Mouse (Mus musculus) embryonic facial prominence, embryonic 14.5 days (tissue): ENCODE data around the gene Fgf22. TPM values are rescaled to one million over a fixed set of nuclear protein-coding genes. Genes with fewer than 3 reads are reported as not detected.
A peak's percentile ranks its signal among the peaks of the same experiment; 100 is the strongest.

Source experiments
- ATAC-seq: fragments of 200-750 bp; cut with Nextera tagmentation; 2 replicates; pipeline ENCODE4 v1.8.0; 2017; ENCODE audit warnings: low read depth, moderate number of reproducible peaks, moderate TSS enrichment
- DNase-seq: peaks from one replicate; pipeline ENCODE4 v3.0.0-alpha.2; 2015; ENCODE audit warnings: low spot score
- H3K27ac ChIP-seq: fragments of 300-500 bp; sonication (generic); replicated peaks from 2 replicates; pipeline ENCODE4 v1.5.1; 2014; ENCODE audit warnings: low read depth, mild to moderate bottlenecking, low read length, moderate library complexity
- H3K27me3 ChIP-seq: fragments of 300-500 bp; sonication (generic); replicated peaks from 2 replicates; pipeline ENCODE4 v1.6.1; 2014; ENCODE audit warnings: low read length; ENCODE audit not compliant: control insufficient read depth, insufficient read depth
- H3K36me3 ChIP-seq: fragments of 300-500 bp; sonication (generic); 2 replicates; pipeline ENCODE4 v1.6.1; 2014; ENCODE audit warnings: low read length, mixed read lengths; ENCODE audit not compliant: control insufficient read depth, insufficient read depth
- H3K4me1 ChIP-seq: fragments of 300-500 bp; sonication (generic); 2 replicates; pipeline ENCODE4 v1.6.1; 2014; ENCODE audit warnings: antibody characterized with exemption, low read length; ENCODE audit not compliant: control insufficient read depth, insufficient read depth
- H3K4me2 ChIP-seq: fragments of 300-500 bp; sonication (generic); 2 replicates; pipeline ENCODE4 v1.6.1; 2014; ENCODE audit warnings: low read depth, mild to moderate bottlenecking, low read length, moderate library complexity, mixed read lengths
- H3K4me3 ChIP-seq: fragments of 300-500 bp; sonication (generic); 2 replicates; pipeline ENCODE4 v1.5.1; 2014; ENCODE audit warnings: low read depth, mild to moderate bottlenecking, low read length
- H3K9ac ChIP-seq: fragments of 300-500 bp; sonication (generic); 2 replicates; pipeline ENCODE4 v1.6.1; 2014; ENCODE audit warnings: low read depth, mild to moderate bottlenecking, low read length, moderate library complexity, mixed read lengths
- H3K9me3 ChIP-seq: fragments of 300-500 bp; sonication (generic); 2 replicates; pipeline ENCODE4 v1.6.1; 2016; ENCODE audit warnings: low read length; ENCODE audit not compliant: control insufficient read depth
- WGBS: fragments of 180-500 bp; shearing (Covaris S2); extraction: QIAGEN DNeasy Blood & Tissue Kit; methylation state at CpG from one replicate; pipeline ENCODE4 v1.1.7; 2014; 5-methylcytosine and 5-hydroxymethylcytosine counted together
- polyA plus RNA-seq: library from polyadenylated mRNA; unstranded; fragments of >200 nt; fragmentation: Nextera tagmentation; extraction: Ambion mirVana; gene quantifications from 2 replicates; pipeline ENCODE4 v1.2.1, GENCODE M21; 2014

Fgf22 gene
- polyA plus RNA-seq, 1 experiment from 2014 or later: 0.38 TPM

DNA sequence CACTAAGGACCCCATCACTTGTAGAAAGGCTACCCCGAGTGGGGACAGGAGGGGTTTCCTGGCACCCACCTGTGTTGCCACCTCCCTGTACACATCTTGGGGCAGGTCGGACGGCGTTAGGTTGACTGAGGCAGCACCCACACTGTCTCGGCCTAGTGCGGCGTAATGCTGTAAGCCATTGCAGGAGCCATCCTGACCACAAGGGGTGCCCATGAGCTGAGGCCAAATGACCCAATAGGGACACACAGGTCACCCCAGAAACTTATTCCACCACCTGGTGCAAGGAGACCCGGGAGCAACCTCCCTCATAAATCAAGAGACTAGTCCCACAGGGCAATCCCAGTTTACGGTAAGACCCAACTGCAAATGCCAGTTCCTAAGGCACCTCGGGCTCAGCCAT lies 16.6 kb upstream of the Fgf22 start:
- peaks cover 61% of the 10 kb centered on the region for H3K9me3 ChIP-seq
- H3K4me2 ChIP-seq: no peak overlapping the region
- WGBS: 92% methylated on average over 10 of the region's 10 CpGs
- H3K36me3 ChIP-seq: peaks cover 98% of the 10 kb centered on the region
- no peak overlapping the region for H3K27ac ChIP-seq
- no peak for DNase-seq
- H3K4me3 ChIP-seq: no peak overlapping the region
- no peaks in the 10 kb centered on the region for H3K27me3 ChIP-seq
- no peak for ATAC-seq
- H3K9ac ChIP-seq: no peak overlapping the region
- no peaks in the 10 kb centered on the region for H3K4me1 ChIP-seq

DNA sequence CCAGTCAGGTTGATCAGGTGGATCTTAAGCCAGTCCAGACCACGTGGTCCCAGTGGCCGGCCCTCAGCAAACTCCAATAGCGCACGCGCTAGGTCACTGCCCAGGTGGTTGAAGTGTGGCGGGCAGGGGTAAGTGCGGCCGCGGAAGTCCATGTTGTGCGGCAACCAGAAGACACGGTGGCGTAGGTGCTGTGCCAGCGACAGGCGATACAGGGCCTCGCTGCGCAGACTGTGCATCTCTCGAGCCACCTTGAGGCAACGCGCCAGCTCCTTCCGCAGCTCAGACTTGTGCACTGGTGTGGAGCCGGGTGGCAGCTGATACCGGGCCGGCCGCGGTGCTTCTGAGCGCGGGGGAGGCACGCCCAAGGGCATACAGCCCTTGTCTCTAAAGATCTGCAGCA lies 15.6 kb upstream of the Fgf22 start:
- DNase-seq (no peak), ATAC-seq (no peak)
- peaks cover 98% of the 10 kb centered on the region for H3K36me3 ChIP-seq
- H3K9me3 ChIP-seq: peaks cover 61% of the 10 kb centered on the region
- H3K27ac ChIP-seq: no peak overlapping the region
- H3K4me3 ChIP-seq: no peak overlapping the region
- no peak overlapping the region for H3K9ac ChIP-seq
- no peaks in the 10 kb centered on the region for H3K4me1 ChIP-seq
- WGBS: 96% methylated on average over 22 of the region's 28 CpGs
- no peaks in the 10 kb centered on the region for H3K27me3 ChIP-seq
- no peak overlapping the region for H3K4me2 ChIP-seq

DNA sequence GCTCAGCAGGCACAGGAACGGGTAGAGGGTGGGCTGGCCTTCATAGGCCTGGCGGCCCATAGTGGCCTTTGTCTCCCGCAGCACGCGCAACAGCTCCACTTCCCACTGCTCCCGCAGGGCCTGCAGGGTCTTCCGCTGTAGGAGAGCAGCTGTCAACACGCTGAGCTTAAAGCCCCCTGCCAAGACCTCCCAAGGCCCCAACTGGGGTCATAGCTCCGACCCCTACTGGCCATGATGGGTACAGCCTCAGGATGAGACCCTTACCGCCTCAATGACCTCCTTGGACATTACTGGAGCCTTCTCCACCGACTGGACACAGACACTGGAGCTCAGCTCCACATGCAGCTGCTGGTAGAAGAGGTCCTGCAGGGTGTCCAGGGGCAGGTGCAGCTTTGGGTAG lies 14.0 kb upstream of the Fgf22 start:
- 79% methylated on average over 10 of the region's 11 CpGs for WGBS
- no peak for DNase-seq
- H3K9ac ChIP-seq: no peak overlapping the region

DNA sequence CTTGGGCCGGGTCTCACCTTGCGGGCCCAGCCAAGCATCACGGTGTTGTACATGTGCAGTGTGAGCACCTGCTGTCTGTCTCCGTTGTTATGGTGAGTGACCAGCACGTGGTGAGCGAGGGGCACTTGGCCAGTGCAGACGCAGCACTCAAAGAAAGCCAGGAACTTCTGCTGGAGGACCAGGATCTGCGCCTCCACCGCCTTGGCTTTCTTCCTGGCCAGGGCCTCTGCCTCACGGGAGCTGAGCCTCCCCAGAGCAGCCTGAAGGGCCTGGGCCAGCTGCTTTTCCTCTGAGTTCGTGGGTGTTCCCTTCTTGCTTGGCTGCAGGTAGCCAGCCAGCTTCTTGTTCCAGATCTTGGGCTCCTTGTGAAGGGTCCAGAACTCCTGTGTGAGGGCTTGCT lies 11.7 kb upstream of the Fgf22 start:
- no peak overlapping the region for H3K9ac ChIP-seq
- H3K9me3 ChIP-seq: peaks cover 31% of the 10 kb centered on the region
- WGBS: 88% methylated on average over 10 of the region's 11 CpGs
- DNase-seq (no peak), ATAC-seq (no peak)
- H3K4me1 ChIP-seq: peaks cover 7% of the 10 kb centered on the region
- H3K4me2 ChIP-seq: no peak overlapping the region
- H3K36me3 ChIP-seq: peaks cover 63% of the 10 kb centered on the region
- H3K27me3 ChIP-seq: no peaks in the 10 kb centered on the region
- no peak overlapping the region for H3K27ac ChIP-seq
- H3K4me3 ChIP-seq: no peak overlapping the region

More for the DNA sequence above, 14.0 kb upstream of the Fgf22 start:
- Histone ChIP-seq H3K27ac (no peak overlapping the region), H3K4me1 (peaks cover 6% of the 10 kb centered on the region), H3K27me3 (no peaks in the 10 kb centered on the region), H3K9me3 (peaks cover 54% of the 10 kb centered on the region), H3K36me3 (peaks cover 86% of the 10 kb centered on the region), H3K4me3 (no peak overlapping the region), H3K4me2 (no peak overlapping the region)
- ATAC-seq: no peak

DNA sequence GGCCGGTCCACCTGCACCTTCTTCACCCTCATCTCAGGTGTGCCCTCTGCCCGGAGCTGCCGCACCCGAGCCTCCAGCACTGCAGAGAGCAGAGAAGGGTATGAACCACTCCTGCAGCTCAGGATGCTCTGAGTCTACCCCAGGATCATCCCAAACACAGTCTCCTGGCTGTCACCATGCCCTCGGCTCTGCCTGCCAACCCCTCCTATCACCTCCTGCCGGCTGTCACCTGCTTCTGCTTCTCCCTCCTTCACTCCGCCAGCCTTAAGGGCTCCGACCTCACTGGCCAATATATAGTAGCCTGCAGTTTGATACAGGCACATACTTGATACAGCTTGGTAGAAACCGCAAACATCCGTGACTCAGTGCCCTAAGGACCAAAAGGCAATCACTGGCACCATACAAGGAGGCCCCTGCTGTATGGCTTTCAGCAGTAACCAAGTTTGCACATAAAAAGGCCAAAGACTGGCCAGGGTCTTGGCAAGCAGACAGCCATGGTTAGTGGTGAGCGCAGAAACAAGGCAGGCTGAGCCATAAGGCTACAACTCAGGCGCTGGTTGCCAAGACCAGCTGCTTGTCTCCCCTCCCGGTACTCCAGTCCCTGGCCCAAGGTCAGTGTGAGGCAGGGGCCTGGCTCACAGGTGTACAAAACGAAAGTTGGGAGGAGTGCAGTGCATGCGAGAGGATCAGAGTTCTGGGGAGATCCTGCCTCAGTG lies 11.1 kb upstream of the Fgf22 start:
- Histone ChIP-seq H3K4me2 (no peak overlapping the region), H3K4me1 (peaks cover 7% of the 10 kb centered on the region), H3K9ac (no peak overlapping the region), H3K27ac (no peak overlapping the region), H3K36me3 (peaks cover 57% of the 10 kb centered on the region), H3K9me3 (peaks cover 25% of the 10 kb centered on the region), H3K4me3 (no peak overlapping the region), H3K27me3 (no peaks in the 10 kb centered on the region)
- WGBS: 95% methylated on average over 15 of the region's 15 CpGs
- ATAC-seq (no peak), DNase-seq (no peak)

DNA sequence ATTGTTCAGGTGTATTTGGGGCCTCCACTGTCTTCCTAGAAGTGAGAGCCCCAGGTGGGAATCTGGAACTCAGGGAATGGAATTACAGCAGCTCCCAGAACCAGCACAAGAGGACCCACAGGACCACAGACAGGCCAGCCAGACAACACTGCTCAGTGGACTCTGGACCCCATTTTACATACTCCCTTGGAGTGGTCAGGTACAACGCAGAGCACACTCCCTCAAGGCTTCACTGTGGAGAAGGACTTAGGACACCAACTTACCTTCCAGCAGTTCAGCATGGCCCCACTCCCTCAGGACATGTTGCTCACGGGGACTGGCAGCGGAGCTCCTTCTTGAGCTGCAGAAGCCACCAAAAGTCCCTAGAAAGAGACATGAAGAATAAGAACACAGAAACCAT lies 9.5 kb upstream of the Fgf22 start:
- no peaks in the 10 kb centered on the region for H3K27me3 ChIP-seq
- 82% methylated on average over 3 of the region's 3 CpGs for WGBS
- H3K9me3 ChIP-seq: peaks cover 9% of the 10 kb centered on the region
- H3K9ac ChIP-seq: peak overlapping the region; percentile 76; the same call in 1 of the 2 replicates
- H3K4me3 ChIP-seq: peak overlapping the region; percentile 78
- no peak overlapping the region for H3K27ac ChIP-seq
- peaks cover 41% of the 10 kb centered on the region for H3K36me3 ChIP-seq
- ATAC-seq (no peak), DNase-seq (no peak)
- peaks cover 7% of the 10 kb centered on the region for H3K4me1 ChIP-seq
- peak overlapping the region; percentile 76 for H3K4me2 ChIP-seq

DNA sequence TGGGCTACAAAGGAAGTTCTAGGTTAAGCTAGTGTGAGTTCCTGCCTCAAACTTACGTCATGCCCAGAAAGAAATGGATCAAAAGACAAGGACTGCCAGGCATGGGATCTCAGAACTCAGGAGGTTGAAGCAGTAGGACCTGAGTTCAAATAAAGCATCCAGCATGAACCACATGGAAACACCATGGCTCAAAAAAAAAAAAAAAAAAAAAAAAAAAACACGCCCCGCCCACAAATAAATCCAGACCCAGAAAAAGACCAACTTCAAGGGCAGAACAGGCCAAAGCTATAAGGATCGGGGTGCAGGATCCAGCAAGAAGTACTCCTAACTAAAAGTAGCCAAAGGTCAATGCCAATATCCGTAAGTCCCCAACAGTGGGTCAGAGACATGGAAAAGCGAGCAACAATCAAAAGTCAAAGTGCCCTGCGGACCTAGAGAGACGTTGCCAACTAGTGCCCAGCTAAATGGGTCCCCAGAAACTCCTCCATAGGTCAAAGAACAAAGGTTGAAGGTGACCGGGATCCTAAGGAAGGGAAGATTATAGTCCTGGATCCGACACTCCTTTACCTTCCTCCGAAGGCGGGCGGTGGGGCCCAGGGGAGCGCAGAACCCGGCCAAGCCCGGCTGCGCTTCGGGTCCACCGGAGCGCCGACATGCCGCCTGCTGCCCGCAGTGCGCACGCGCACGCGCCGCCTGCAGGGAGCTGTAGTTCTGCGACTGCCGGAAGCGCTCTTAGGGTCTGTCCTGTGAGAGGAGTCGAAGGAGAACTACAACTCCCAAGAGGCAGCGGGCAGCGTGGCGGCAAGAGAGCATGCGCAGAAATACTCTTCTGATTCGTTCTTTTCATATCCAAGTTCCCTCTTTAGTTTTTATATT lies 8.7 kb upstream of the Fgf22 start, which contains the start of gene Polrmt:
Gene Polrmt (minus strand): TSS at position 684 of the 876 bp plus-strand sequence.
- Histone ChIP-seq H3K4me1 (peaks cover 7% of the 10 kb centered on the region), H3K4me2 (peak within 1 kb of the TSS; percentile 76), H3K4me3 (peak within 1 kb of the TSS; percentile 78), H3K27ac (no peak within 1 kb of the TSS), H3K36me3 (peaks cover 34% of the 10 kb centered on the region), H3K9me3 (peaks cover 2% of the 10 kb centered on the region), H3K27me3 (no peaks in the 10 kb centered on the region), H3K9ac (peak within 1 kb of the TSS; percentile 76)
- DNase-seq (peak; percentile 99), ATAC-seq (peak; percentile 97)
- 3% methylated on average over 33 of the region's 38 CpGs for WGBS

DNA sequence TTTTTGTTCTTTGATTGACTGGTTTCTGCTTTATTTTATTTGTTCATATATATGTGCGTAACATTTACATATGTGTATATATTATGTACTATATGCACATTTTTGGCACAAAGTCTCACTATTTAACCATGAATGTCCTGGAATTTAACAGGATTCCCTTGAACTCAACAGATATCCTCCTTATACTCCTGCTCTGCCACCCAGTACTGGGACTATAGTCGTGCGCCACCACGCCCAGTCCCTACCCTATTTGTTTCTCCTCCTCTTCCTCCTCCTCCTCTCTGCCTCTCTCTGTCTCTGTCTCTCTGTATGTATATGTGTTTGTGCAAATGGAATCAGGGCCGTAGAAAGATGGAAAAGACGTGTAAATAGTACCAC lies 8.1 kb upstream of the Fgf22 start:
- Histone ChIP-seq H3K9me3 (no peaks in the 10 kb centered on the region), H3K4me3 (peak overlapping the region; percentile 78), H3K27ac (no peak overlapping the region), H3K36me3 (peaks cover 27% of the 10 kb centered on the region), H3K27me3 (no peaks in the 10 kb centered on the region), H3K4me2 (peak overlapping the region; percentile 76), H3K4me1 (peaks cover 7% of the 10 kb centered on the region), H3K9ac (peak overlapping the region; percentile 49; the same call in 1 of the 2 replicates)
- WGBS: 22% methylated on average over 6 of the region's 6 CpGs
- peak; percentile 35 for ATAC-seq
- DNase-seq: no peak
